Mouse (Mus musculus) C2C12 (cell line): ENCODE results near the gene Rab33b.

Experiments used
- CEBPB ChIP-seq: IDR thresholded peaks from one replicate; pipeline ENCODE4 v1.6.1; 2011; ENCODE audit warnings: low read depth, mild to moderate bottlenecking, control low read depth, moderate library complexity
- CTCF ChIP-seq: IDR thresholded peaks from one replicate; pipeline ENCODE4 v1.5.1; 2011; ENCODE audit not compliant: control insufficient read depth, insufficient read depth, insufficient read length
- FOSL1 ChIP-seq: IDR thresholded peaks from one replicate; pipeline ENCODE4 v1.8.0; 2011; ENCODE audit warnings: mild to moderate bottlenecking, low read length; ENCODE audit not compliant: poor library complexity, insufficient read depth, severe bottlenecking
- MAX ChIP-seq: IDR thresholded peaks from one replicate; pipeline ENCODE4 v1.6.1; 2011; ENCODE audit warnings: mild to moderate bottlenecking, control low read depth
- MYOD1 ChIP-seq: IDR thresholded peaks from one replicate; pipeline ENCODE4 v1.6.1; 2011; ENCODE audit warnings: low read depth; ENCODE audit not compliant: control insufficient read depth, insufficient read length
- MYOG ChIP-seq: IDR thresholded peaks from one replicate; pipeline ENCODE4 v1.6.1; 2011; ENCODE audit not compliant: control insufficient read depth, insufficient read length; ENCODE audit errors: extremely low read depth
- USF1 ChIP-seq: IDR thresholded peaks from one replicate; pipeline ENCODE4 v1.6.1; 2011; ENCODE audit warnings: low read depth, mild to moderate bottlenecking, control low read depth, moderate library complexity

GRCm38 (mm10) chr3:51481881-51482280 lies 1.8 kb upstream of the Rab33b start:
- TF ChIP-seq USF1 (no peak), CTCF (no peak), CEBPB (no peak), MAX (no peak), FOSL1 (no peak), MYOG (no peak), MYOD1 (no peak)
